Comparison of ENCODE assay signal across 7 mouse cellular contexts in the genomic region with DNA sequence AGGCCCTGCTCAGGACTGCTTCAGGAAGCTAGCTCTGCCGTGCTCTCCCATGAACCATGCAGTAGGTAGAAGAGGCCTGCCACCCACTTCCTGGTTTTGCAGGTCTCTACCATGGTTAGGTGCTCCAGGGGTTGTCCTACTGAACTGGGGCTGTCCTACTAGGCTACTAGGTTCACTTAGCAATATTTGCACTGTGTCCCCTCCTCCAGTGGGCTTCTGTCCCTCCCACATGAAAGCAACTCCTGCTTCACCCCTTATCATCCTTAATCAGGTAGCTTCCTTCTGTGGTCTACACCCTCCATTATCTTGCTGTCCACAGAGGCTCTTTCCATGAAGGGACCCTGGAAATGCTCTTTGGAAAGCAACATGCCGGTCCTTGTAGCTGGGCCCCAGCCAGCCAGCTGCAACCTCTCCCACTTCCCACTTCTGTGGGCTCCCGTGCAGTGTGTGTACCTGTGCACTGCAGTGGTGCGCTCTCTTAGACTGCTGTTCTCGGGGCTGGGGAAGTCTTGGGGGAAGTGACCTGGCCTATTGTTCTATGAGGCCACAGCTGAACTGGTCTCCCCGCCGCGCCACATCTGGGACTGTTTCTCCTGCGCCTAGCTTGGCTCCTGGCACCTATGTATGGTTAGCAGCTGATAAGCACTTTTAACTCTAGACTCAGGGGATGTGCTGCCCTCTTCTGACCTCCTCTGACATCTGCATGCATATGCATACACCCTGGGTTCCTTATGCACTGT. TPM values are rescaled to one million over a fixed set of nuclear protein-coding genes. Genes with fewer than 3 reads are reported as not detected.
DNase-seq lines count a peak whose midpoint lies in the region; ATAC-seq and TF ChIP-seq lines count a peak whose summit lies in the region.

No protein-coding gene starts in this region.

- H3K9me3 ChIP-seq in G1E (replicated peaks): no peaks in the 10 kb centered on the region
- no peaks in the 10 kb centered on the region for H3K9me3 ChIP-seq in heart, embryonic 10.5 days
- no peaks in the 10 kb centered on the region for H3K9me3 ChIP-seq in hindbrain, embryonic 11.5 days (ENCODE audit: control insufficient read depth, low read length)

- ATAC-seq in CD4-positive, CD25-positive, alpha-beta regulatory T cell, adult 4 months: peak; percentile 24
- peak; percentile 69 for ATAC-seq in G1E (ENCODE audit: extremely low read depth, insufficient number of reproducible peaks, low FRiP score, poor library complexity, severe bottlenecking)
- ATAC-seq in hindbrain, embryonic 11.5 days (ENCODE audit: low FRiP score): no peak

- peak overlapping the region; percentile 61 for H3K4me3 ChIP-seq in G1E (ENCODE audit: low read depth, low read length)
- no peak overlapping the region for H3K4me3 ChIP-seq in heart, embryonic 10.5 days
- no peak overlapping the region for H3K4me3 ChIP-seq in hindbrain, embryonic 11.5 days (ENCODE audit: low read depth, low read length)

- 46% methylated on average over 9 of the region's 9 CpGs for WGBS in heart, embryonic 10.5 days
- 71% methylated on average over 9 of the region's 9 CpGs for WGBS in hindbrain, embryonic 11.5 days

- H3K36me3 ChIP-seq in G1E (replicated peaks): peaks cover 23% of the 10 kb centered on the region
- H3K36me3 ChIP-seq in heart, embryonic 10.5 days: no peaks in the 10 kb centered on the region
- H3K36me3 ChIP-seq in hindbrain, embryonic 11.5 days (ENCODE audit: control insufficient read depth, insufficient read depth, low read length): no peaks in the 10 kb centered on the region

- peak; percentile 56 for TF ChIP-seq CTCF in G1E (IDR thresholded peaks at IDR 0.05; ENCODE audit: low read depth, low read length)

- H3K27ac ChIP-seq in heart, embryonic 10.5 days: peak overlapping the region; percentile 63
- no peak overlapping the region for H3K27ac ChIP-seq in hindbrain, embryonic 11.5 days (ENCODE audit: low read depth, low read length)

- H3K4me1 ChIP-seq in G1E (ENCODE audit: insufficient read depth, low read depth, low read length): peaks cover 65% of the 10 kb centered on the region
- H3K4me1 ChIP-seq in heart, embryonic 10.5 days: peaks cover 50% of the 10 kb centered on the region
- no peaks in the 10 kb centered on the region for H3K4me1 ChIP-seq in hindbrain, embryonic 11.5 days (replicated peaks; ENCODE audit: control insufficient read depth, insufficient read depth, low read length)

- no peak overlapping the region for H3K4me2 ChIP-seq in hindbrain, embryonic 11.5 days (replicated peaks; ENCODE audit: low read depth, low read length)

- H3K27me3 ChIP-seq in G1E (ENCODE audit: insufficient read depth, low read length): no peaks in the 10 kb centered on the region
- no peaks in the 10 kb centered on the region for H3K27me3 ChIP-seq in heart, embryonic 10.5 days (ENCODE audit: insufficient read depth, poor library complexity, severe bottlenecking)
- H3K27me3 ChIP-seq in hindbrain, embryonic 11.5 days (ENCODE audit: control insufficient read depth, insufficient read depth, low read length): no peaks in the 10 kb centered on the region

- peak; percentile 71 for DNase-seq in G1E (ENCODE audit: low spot score)
- DNase-seq in heart, embryonic 10.5 days (ENCODE audit: low spot score): peak; percentile 85
- peak; percentile 51 for DNase-seq in lung, postnatal 10 days
- DNase-seq in thymus, postnatal 4 days: peak; percentile 74
- DNase-seq in hindbrain, embryonic 11.5 days (ENCODE audit: low spot score): no peak
- DNase-seq in layer of hippocampus, adult 18-20 months (ENCODE audit: low spot score in 2 of 2): no peak

- H3K9ac ChIP-seq in hindbrain, embryonic 11.5 days (ENCODE audit: low read depth, low read length): no peak overlapping the region

RNA-seq across cellular contexts. Expression of a gene that starts 29.5 kb away (rescaled TPM):
- polyA plus RNA-seq in CD4-positive, CD25-positive, alpha-beta regulatory T cell, adult 4 months (2017; shearing (Covaris generic)): 10 to 100 TPM; 12.7 to 17.1 TPM
- total RNA-seq in G1E (2014; fragmentation: Nextera tagmentation) (169 and 193 TPM in 2 replicates), G1E (2017) (58.4 and 60.8 TPM in 2 replicates)
- 59.3 and 79.8 TPM in 2 replicates for polyA plus RNA-seq in G1E (2012)
- polyA plus RNA-seq in heart, embryonic 10.5 days (2016; fragmentation: Nextera tagmentation; extraction: Ambion mirVana): 11.8 and 17.5 TPM in 2 replicates
- polyA plus RNA-seq in hindbrain, embryonic 11.5 days (2014; fragmentation: Nextera tagmentation; extraction: Ambion mirVana): 17.4 and 21.1 TPM in 2 replicates
- 10 to 100 TPM; 54.7 to 55.3 TPM for total RNA-seq in layer of hippocampus, adult 18-20 months (2021)

Comparison
In these comparisons a context has a peak if more than half of its experiments do, and no peak if none do; other contexts are left out.
1. DNase-seq: peak in G1E (single experiment), heart, embryonic 10.5 days (single experiment), lung, postnatal 10 days (single experiment) and thymus, postnatal 4 days (single experiment); none in hindbrain, embryonic 11.5 days (single experiment) and layer of hippocampus, adult 18-20 months (0 of 2).